Mouse (Mus musculus): ENCODE measurements around the gene Rpp21. TPM values are rescaled to one million over a fixed set of nuclear protein-coding genes. Genes with fewer than 3 reads are reported as not detected.

The Rpp21 gene
- total RNA-seq (2021), result 10 to 100 TPM; 55.3 to 58.4 TPM

DNA sequence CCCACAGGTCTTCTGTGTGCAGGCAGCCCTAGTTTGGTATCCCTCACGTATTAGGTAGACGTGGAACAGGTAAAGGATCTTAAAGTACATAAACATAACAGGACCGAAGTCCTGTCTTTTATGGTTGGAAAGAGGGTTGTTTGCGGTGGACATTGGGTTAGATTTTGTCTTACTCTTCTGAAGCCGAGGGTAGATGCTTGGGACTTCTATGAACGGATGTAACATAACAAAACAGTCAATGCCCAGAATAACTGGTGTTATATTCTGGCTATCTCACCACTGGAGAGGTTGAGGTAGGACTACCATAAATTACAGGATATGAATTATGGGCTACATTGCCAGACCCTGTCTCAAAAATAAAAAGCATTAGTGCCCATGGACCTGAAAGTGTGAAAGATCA lies at the start of gene Rpp21:
Gene Rpp21 (minus strand): TSS at position 101 of the 400 bp plus-strand sequence.
- DNase-seq, result no peak
- intact Hi-C loops (cut with DNase I), result no loop called here

- intact Hi-C loops (cut with DNase I), result no loop called here
- DNase-seq, result no peak
Observed at GRCm38 (mm10) chr17:36286390-36286789, 28.5 kb upstream of the Rpp21 start, which contains the start of gene H2-M10.2. H2-M10.2 (minus strand) TSS chr17:36286490.

- DNase-seq, result no peak
- intact Hi-C loops (cut with DNase I), result no loop called here
Observed at GRCm38 (mm10) chr17:36281521-36282245, 23.8 kb upstream of the Rpp21 start.

DNA sequence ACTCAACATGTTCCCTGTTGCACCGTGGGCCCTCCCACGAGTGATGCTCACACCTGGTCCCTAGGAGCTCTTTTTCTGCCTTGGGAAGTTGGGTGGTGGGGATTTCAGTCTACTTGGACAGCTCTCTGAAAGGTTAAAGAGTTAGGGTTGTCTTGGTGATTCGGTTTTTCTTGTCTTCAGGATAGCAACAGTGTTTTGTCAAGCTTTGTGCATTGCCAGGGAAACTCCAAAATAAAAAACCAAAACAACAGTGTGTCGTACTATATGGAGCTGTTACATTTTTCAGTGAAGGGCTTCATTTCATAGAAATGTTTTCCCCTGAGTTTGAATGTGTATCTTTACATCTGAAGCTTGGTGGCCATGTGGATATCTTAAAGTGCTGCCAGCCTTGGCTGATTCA lies 16.9 kb upstream of the Rpp21 start:
- no peak for DNase-seq
- intact Hi-C loops (cut with DNase I), result no loop called here

- intact Hi-C loops (cut with DNase I), result no loop called here
Observed at GRCm38 (mm10) chr17:36273796-36274195, 15.9 kb upstream of the Rpp21 start.

DNA sequence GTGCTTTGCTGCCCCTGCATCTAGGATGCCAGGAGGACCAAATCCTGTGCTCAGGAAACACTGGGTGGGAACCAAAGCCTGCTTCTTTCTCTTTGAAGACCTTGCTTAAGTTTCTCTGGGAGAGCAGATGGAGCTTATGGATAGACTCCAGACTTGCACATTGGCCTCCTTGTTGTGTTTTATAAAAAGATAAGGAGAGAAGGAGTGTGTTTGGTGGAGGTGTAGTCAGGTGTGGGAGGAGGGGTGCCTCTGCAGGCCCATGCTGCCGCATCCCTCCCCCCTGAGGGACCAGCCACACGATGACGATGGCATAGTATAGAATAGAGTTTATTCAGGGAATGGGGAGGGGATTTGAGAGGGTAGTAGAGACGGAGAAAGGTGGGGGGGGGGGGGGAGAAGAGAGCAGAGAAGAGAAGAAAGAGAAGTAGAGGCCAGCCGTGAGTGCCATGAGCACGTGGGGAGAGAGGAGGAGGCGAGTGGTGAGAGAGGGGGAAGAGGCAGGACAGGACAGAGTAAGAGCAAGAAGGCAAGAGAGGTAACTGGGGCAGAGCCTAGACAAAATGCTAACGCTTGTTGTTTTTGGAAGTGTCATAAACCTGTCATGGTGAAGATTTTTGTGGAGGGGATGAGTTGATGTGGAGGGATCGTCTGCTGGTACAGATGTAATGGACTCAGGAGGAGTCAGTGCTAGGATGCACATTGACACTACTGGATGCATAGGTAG lies 14.9 kb upstream of the Rpp21 start:
- no peak for DNase-seq

More at GRCm38 (mm10) chr17:36273796-36274195, 15.9 kb upstream of the Rpp21 start:
- no peak for DNase-seq

DNA sequence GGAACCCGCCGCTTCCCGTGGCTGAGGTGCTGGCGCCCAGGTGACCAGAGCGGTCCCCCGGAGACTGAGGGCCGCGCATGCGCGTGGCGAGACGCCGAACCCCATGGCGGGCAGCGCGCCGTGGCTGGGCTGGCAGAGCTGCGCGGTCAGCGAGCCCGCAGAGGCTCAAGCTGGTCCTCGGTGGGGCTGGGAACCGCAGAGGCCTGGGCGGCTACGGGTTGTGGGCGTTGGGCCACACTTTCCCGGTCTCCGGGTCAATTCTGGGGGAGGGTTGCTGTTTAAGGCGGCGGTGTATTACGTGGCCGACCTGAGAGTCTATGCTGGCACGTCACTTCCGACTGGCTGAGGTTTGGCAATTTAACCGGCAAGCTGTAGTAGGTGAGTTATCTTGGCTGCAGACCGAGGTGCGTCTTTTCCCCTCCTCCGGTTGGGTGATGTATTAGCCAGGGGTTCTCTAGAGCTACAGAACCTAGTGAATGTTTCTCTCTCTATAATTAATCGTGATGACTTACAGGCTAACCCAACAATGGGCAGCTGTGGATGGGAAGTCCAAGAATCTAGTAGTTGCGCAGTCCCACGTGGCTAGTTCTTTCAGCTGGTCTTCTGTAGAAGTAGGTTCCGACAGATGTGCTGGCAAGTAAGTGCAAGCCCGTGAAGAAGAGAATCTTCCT lies 13.9 kb upstream of the Rpp21 start, which contains the start of gene Trim39:
Gene Trim39 (minus strand): TSS at position 662 of the 671 bp plus-strand sequence.
- intact Hi-C loops (cut with DNase I), result no loop called here

More for the DNA sequence above, 14.9 kb upstream of the Rpp21 start:
- intact Hi-C loops (cut with DNase I), result no loop called here

GRCm38 (mm10) chr17:36270956-36271585 lies 13.2 kb upstream of the Rpp21 start:
- intact Hi-C loops (cut with DNase I), result no loop called here
- DNase-seq, result peak; percentile 90

More for the DNA sequence above, 13.9 kb upstream of the Rpp21 start, which contains the start of gene Trim39:
- DNase-seq, result no peak

DNA sequence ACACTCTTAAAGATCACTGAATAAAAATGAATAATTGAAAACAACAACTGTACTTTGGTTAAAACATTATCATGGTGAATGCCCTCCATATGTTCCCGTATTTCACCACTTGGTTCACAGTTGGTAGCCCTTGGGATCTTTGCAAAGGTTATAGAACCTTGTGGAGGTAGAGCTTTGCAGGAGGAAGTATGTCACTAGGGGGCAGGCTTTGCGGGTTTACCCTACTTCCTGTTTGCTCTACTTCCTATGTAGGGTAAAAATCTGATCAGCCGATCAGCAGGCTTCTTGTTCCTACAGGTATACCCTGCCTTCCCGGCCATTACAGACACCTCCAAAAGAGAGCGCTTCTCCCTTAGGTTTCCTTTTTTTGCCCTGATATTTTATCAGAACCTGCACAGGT lies 8.0 kb upstream of the Rpp21 start:
- intact Hi-C loops (cut with DNase I), result no loop called here
- no peak for DNase-seq

- intact Hi-C loops (cut with DNase I), result no loop called here
- no peak for DNase-seq
Observed at GRCm38 (mm10) chr17:36264273-36264925, 6.5 kb upstream of the Rpp21 start.

- intact Hi-C loops (cut with DNase I), result no loop called here
Observed at GRCm38 (mm10) chr17:36261511-36262166, 3.8 kb upstream of the Rpp21 start.

GRCm38 (mm10) chr17:36257241-36257947 lies 475 bp downstream of the Rpp21 start:
- DNase-seq, result peak; percentile 81
- intact Hi-C loops (cut with DNase I), result no loop called here

More at GRCm38 (mm10) chr17:36261511-36262166, 3.8 kb upstream of the Rpp21 start:
- no peak for DNase-seq

- intact Hi-C loops (cut with DNase I), result no loop called here
Observed at GRCm38 (mm10) chr17:36253087-36253600, 4.7 kb downstream of the Rpp21 start.

GRCm38 (mm10) chr17:36252250-36252876 lies 5.5 kb downstream of the Rpp21 start:
- no peak for DNase-seq
- intact Hi-C loops (cut with DNase I), result no loop called here

More at GRCm38 (mm10) chr17:36253087-36253600, 4.7 kb downstream of the Rpp21 start:
- no peak for DNase-seq

GRCm38 (mm10) chr17:36248886-36249285 lies 9.0 kb downstream of the Rpp21 start:
- DNase-seq, result no peak
- intact Hi-C loops (cut with DNase I), result no loop called here

DNA sequence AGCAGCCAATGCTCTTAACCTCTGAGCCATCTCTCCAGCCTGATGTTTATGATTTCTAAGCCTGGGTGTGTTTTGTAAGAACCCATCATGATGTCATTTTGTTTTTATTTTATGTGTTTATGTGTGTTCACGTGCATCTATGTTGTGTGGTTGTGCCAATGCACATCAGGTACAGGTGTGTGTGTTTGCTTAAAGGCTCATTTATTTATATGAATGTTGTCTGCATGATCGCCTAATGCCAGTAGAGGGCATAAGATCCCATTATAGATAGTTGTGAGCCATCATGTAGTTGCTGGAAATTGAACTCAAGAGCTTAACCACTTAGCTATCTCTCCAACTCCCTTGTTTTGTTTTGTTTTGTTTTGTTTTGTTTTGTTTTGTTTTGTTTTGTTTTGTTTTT lies 12.1 kb downstream of the Rpp21 start:
- intact Hi-C loops (cut with DNase I), result no loop called here
- no peak for DNase-seq

DNA sequence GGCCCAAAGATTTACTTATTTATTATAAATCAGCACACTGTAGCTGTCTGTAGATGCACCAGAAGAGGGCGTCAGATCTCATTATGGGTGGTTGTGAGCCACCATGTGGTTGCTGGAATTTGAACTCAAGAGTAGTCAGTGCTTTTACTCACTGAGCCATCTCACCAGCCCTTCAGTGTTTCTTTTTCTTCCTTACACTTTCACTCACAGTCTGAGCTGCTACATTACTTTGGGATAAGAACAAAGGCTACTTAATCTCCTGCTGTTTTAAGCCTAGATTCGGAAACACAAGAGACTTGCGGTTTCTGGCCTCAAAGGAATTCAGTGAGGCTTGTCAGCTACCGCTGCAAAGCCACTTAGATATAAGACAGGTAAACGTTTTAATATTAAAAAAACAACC lies 13.8 kb downstream of the Rpp21 start:
- intact Hi-C loops (cut with DNase I), result no loop called here
- DNase-seq, result no peak

DNA sequence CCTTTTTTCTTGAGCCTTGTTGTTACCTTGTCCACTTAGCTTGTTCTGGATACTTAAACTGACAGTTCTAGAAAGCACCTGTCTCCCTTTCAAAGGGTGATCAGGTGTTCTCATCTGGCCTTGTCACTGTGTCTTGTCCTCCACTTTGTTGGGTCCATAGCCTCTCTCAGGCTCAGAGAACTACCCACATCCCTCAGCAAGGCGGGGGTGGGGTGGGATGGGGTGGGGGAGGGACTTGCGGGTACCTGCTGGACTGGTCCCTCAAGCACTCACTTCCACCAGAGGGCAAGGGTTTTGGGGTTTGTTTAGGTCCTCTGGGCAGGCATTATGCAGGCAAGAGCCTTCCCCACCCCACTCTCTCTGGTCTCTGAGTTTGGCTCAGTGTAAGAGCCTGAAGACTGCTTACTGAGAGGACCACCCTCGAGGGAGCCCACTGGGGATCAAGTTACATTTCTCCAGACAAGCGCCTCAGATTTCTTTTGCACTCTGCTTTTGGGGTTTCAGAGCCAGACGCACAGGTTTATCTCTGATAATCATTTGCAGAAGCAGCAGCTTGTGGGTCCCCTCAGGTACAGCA lies 17.1 kb downstream of the Rpp21 start:
- intact Hi-C loops (cut with DNase I), result no loop called here
- no peak for DNase-seq
